Mouse (Mus musculus) kidney, adult 10 weeks (tissue): Measurements from ENCODE around the gene Morc3. TPM values are rescaled to one million over a fixed set of nuclear protein-coding genes. Genes with fewer than 3 reads are reported as not detected.

Experiments
- polyA plus RNA-seq: library from polyadenylated mRNA; stranded (reverse); fragments of 350-450 nt; fragmentation: Illumina TruSeq; extraction: RNeasy Lipid Tissue Mini Kit (QIAGEN cat#74804); gene quantifications from one replicate; pipeline ENCODE4 v1.2.3, GENCODE M21; 2014; ENCODE audit warnings: low read depth, low replicate concordance

Gene Morc3
- polyA plus RNA-seq, result 46.5 TPM

DNA sequence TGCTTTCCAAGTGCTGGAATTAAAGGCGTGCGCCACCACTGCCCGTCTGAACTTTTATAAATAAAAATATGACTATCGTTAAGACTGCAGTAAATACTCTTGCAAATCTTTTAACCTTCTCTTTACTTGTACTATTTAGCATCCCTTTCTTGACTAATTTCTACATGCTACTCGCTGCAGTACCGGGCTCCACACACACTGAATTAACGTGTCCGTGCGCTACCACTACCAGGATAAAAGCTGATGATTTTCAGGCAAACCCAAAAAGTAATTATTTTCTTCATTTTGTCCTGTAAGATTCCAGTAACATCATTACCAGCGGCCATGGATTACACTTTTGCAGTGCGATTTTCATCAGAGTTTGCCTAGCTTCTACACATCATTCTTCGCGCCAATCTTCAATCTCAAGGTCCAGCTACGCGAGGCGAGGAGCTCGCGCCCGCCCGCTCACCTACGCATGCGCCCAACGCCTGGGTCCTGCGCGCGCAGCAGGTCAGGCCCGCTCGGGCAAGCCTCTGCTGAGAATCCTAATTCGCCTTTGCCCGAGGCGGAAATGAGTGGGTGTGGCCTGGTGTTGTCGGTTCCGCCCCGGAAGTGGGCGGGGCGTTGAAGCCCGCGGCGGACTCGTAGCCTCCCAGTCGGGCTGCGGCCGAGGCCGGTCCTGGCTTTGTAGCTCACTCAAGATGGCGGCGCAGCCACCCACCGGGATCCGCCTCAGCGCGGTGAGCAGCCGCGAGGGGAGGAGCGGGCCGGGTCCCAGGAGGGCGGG, at the start of gene Morc3:
TSS of gene Morc3 (plus strand) at position 495 of the 769 bp plus-strand sequence.

GRCm38 (mm10) chr16:93883423-93884085, 51.6 kb downstream of the Morc3 start, which contains the start of gene Chaf1b:
Chaf1b (plus strand) TSS chr16:93883901.

Other genes with a start within 250 kb of the Morc3 start
- 0.61 TPM for gene Setd4, start 228.1 kb upstream of the Morc3 start, polyA plus RNA-seq
- gene Cbr1, start 226.3 kb upstream of the Morc3 start, polyA plus RNA-seq, result 95.2 TPM
- gene Gm5678, start 204.0 kb upstream of the Morc3 start, polyA plus RNA-seq, result not detected
- gene Cbr3, start 148.9 kb upstream of the Morc3 start, polyA plus RNA-seq, result 1.5 TPM
- 4.2 TPM for gene Dop1b, start 120.2 kb upstream of the Morc3 start, polyA plus RNA-seq
- 0.32 TPM for gene Chaf1b, start 51.8 kb downstream of the Morc3 start, polyA plus RNA-seq
- gene Cldn14, start 176.7 kb downstream of the Morc3 start, polyA plus RNA-seq, result not detected